Mouse (Mus musculus) ES-Bruce4 (cell line): ENCODE measurements around the gene 4930438A08Rik. TPM values are rescaled to one million over a fixed set of nuclear protein-coding genes. Genes with fewer than 3 reads are reported as not detected.

Experiments
- H3K27ac ChIP-seq: 2 replicates; pipeline ENCODE4 v1.5.1; 2012; ENCODE audit warnings: low read length, inconsistent platforms; ENCODE audit not compliant: insufficient read depth
- H3K27me3 ChIP-seq: 2 replicates; pipeline ENCODE4 v1.6.1; 2012; ENCODE audit warnings: mild to moderate bottlenecking, low read length, inconsistent platforms; ENCODE audit not compliant: control insufficient read depth, poor library complexity, insufficient read depth, severe bottlenecking
- H3K36me3 ChIP-seq: 2 replicates; pipeline ENCODE4 v1.6.1; 2012; ENCODE audit warnings: inconsistent platforms, mild to moderate bottlenecking, low read length, moderate library complexity; ENCODE audit not compliant: control insufficient read depth, poor library complexity, insufficient read depth, severe bottlenecking
- H3K4me1 ChIP-seq: one replicate; pipeline ENCODE4 v1.8.1; 2011; ENCODE audit warnings: low read length; ENCODE audit not compliant: control insufficient read depth, insufficient read depth
- H3K4me3 ChIP-seq: 2 replicates; pipeline ENCODE4 v1.5.1; 2011; ENCODE audit warnings: low read depth, mild to moderate bottlenecking, low read length
- H3K9ac ChIP-seq: 2 replicates; pipeline ENCODE4 v1.6.1; 2012; ENCODE audit warnings: low read depth, mild to moderate bottlenecking, inconsistent platforms; ENCODE audit not compliant: poor library complexity, severe bottlenecking
- H3K9me3 ChIP-seq: replicated peaks from 2 replicates; pipeline ENCODE4 v1.6.1; 2012; ENCODE audit warnings: mild to moderate bottlenecking, low read length, inconsistent platforms; ENCODE audit not compliant: control insufficient read depth, poor library complexity, insufficient read depth, severe bottlenecking
- CTCF ChIP-seq: IDR thresholded peaks from one replicate; pipeline ENCODE4 v1.8.1; 2011; ENCODE audit warnings: low read depth, low read length
- EP300 ChIP-seq: IDR thresholded peaks from 2 replicates; pipeline ENCODE4 v1.6.1; 2011; ENCODE audit warnings: low read depth, low read length; ENCODE audit not compliant: insufficient read depth
- POLR2A ChIP-seq: IDR thresholded peaks from one replicate; pipeline ENCODE4 v1.8.1; 2011; ENCODE audit warnings: low read length; ENCODE audit not compliant: insufficient read depth
- polyA plus RNA-seq: library from polyadenylated mRNA; stranded (reverse); fragments of >200 nt; gene quantifications from 2 replicates; pipeline ENCODE4 v1.2.4, GENCODE M21; 2011; ENCODE audit warnings: low read depth; ENCODE audit not compliant: missing spikeins, insufficient read depth, insufficient read length

The 4930438A08Rik gene
- polyA plus RNA-seq, 1 experiment = not detected

DNA sequence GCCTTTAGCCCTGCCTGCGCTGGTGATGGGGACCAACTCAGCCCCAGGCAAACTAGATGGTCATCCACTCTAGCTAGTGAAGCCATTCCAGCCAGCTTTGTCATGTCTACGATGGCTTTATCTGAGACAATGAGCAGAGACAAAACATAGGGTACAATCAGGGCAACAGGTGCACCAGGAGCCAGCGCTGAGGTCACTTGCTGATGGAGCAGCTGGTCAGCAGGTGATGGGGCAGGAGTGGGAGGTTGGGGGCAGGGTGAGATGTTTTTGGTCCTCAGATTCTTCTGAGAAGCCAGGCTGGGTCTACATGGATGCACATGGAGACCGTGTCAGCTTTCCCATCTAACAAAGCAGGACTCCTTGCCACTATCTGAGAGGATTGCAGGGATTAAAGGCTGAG, 16.2 kb downstream of the 4930438A08Rik start:
- no peaks in the 10 kb centered on the region for H3K4me1 ChIP-seq
- no peak overlapping the region for H3K4me3 ChIP-seq
- TF ChIP-seq EP300 (no peak), POLR2A (no peak), CTCF (no peak)
- no peaks in the 10 kb centered on the region for H3K27me3 ChIP-seq
- H3K9me3 ChIP-seq = no peaks in the 10 kb centered on the region
- H3K36me3 ChIP-seq = no peaks in the 10 kb centered on the region
- H3K27ac ChIP-seq = no peak overlapping the region
- H3K9ac ChIP-seq = no peak overlapping the region

DNA sequence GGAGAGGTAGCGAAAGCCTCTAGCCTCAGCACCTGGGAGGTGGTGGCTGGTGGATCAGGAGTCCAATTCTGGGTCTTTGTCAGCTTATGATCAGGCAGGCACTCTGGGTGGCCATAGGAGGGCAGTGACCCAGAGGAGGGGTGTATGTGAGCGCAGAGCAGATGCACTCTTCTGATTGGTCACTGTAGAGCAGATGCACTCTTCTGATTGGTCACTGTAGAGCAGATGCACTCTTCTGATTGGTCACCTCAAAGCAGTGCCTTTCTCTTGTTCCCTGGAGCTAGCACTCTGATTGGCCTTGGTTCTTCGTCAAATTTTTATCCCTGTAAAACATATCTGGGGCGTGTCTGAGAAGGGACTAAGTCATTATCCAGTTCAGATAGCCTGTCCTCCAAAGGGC, 18.2 kb downstream of the 4930438A08Rik start:
- H3K27me3 ChIP-seq = no peaks in the 10 kb centered on the region
- no peak overlapping the region for H3K9ac ChIP-seq
- TF ChIP-seq CTCF = no peak
- no peak for TF ChIP-seq POLR2A
- TF ChIP-seq EP300 = no peak

DNA sequence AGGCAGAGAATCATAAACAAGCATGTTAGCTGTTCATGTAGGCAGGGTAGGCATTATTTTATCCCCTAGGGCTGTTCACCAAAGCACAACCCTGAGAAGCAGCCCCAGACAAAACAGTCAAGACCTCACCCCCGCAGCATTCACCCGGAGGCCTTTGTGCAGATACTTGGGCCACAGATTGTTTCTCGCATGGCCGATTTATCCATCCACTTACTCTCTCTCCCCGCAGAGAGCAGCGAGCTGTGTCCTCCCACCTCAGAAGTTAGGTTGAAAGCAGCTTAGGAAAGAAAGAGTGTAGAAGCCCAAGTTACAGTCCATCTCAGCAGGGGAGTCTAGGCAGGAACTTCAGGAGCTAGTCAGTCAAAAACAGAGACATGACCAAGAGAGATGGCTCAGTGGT, 22.8 kb downstream of the 4930438A08Rik start:
- Histone ChIP-seq H3K9me3 (no peaks in the 10 kb centered on the region), H3K27me3 (no peaks in the 10 kb centered on the region; the same call in 1 of the 2 replicates), H3K36me3 (no peaks in the 10 kb centered on the region), H3K27ac (no peak overlapping the region), H3K4me3 (no peak overlapping the region), H3K9ac (no peak overlapping the region), H3K4me1 (no peaks in the 10 kb centered on the region)
- TF ChIP-seq POLR2A = no peak
- no peak for TF ChIP-seq CTCF
- no peak for TF ChIP-seq EP300

More for the DNA sequence above, 18.2 kb downstream of the 4930438A08Rik start:
- no peaks in the 10 kb centered on the region for H3K9me3 ChIP-seq
- H3K36me3 ChIP-seq = no peaks in the 10 kb centered on the region
- H3K27ac ChIP-seq = no peak overlapping the region
- H3K4me1 ChIP-seq = no peaks in the 10 kb centered on the region
- H3K4me3 ChIP-seq = no peak overlapping the region

DNA sequence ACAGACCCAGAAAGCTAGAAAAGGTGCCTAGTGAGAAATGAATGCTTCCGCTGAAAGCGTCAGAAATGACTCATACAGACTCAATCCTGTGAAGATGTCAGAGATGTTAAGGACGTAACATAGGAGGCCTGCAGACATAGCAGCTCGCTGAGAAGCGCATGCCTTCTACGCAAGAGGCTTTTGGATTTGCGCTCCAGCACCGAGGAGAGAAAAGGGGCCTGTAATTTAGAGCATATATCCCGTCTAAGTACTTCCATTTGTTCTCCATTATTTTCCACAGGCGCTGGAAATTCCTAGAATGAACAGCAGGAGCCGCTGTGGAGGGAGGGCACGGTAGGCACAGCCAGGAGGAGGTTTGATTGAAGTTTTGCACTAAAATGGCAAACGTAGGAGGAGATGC, 26.5 kb downstream of the 4930438A08Rik start:
- Histone ChIP-seq H3K4me3 (peak overlapping the region; percentile 61), H3K4me1 (no peaks in the 10 kb centered on the region), H3K36me3 (no peaks in the 10 kb centered on the region), H3K27ac (no peak overlapping the region), H3K9ac (peak overlapping the region; percentile 54; the same call in 1 of the 2 replicates), H3K27me3 (no peaks in the 10 kb centered on the region; the same call in 1 of the 2 replicates), H3K9me3 (no peaks in the 10 kb centered on the region)
- TF ChIP-seq EP300 (no peak), POLR2A (no peak), CTCF (peak; percentile 68)

DNA sequence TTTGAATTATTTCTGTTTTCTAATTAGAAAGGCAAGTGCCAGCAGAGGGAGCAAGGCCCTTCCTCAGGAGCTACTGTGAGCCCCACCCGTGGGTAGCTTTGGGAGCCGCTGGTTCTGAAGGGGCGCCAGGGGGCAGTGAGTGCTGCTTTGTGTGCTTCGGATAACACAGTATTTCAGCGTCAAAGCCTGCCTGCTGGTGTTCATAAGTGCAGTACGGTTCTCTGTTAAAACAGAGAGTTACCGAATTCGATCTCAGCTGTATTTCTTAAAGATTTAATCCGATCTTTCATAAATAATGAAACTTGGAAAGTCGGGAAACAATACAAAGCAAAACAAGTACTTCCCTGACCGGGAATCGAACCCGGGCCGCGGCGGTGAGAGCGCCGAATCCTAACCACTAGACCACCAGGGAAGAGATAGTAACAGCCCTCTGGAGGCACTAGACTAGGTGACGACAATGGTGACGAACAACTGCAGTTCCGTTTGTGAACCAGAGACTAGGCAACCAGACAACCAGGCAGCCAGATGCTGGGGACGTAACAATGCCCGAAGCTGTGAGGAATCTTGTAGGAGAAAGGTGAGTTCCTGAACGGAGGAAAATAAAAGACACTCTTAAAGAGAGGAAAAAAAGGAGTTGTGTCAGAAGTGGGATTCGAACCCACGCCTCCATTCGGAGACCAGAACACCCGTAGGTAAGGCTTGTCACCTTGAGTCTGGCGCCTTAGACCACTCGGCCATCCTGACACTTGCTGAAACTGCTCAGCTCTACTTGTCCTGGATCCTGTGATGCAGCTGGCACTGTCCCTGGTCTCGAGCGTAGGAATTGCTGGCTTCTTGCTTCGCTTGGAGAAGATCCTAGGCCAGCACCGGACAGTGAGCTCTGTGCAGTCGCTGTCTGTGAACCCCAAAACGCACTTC, 27.5 kb downstream of the 4930438A08Rik start:
- H3K4me1 ChIP-seq = no peaks in the 10 kb centered on the region
- peak overlapping the region; percentile 14; the same call in 1 of the 2 replicates for H3K27ac ChIP-seq
- TF ChIP-seq CTCF (peak; percentile 72), POLR2A (no peak), EP300 (peak; percentile 48; the same call in 1 of the 2 replicates)
- H3K9me3 ChIP-seq = no peaks in the 10 kb centered on the region
- no peaks in the 10 kb centered on the region; the same call in 1 of the 2 replicates for H3K27me3 ChIP-seq
- H3K9ac ChIP-seq = peak overlapping the region; percentile 39
- H3K36me3 ChIP-seq = no peaks in the 10 kb centered on the region
- peak overlapping the region; percentile 84 for H3K4me3 ChIP-seq
